21 mouse cellular contexts compared by ENCODE assay signal in genomic region chr12:70242550-70242949, GRCm38 (mm10). TPM values are rescaled to one million over a fixed set of nuclear protein-coding genes. Genes with fewer than 3 reads are reported as not detected.
DNase-seq lines count a peak whose midpoint lies in the region; ATAC-seq and TF ChIP-seq lines count a peak whose summit lies in the region.
"Had no signal": no experiment of that assay in that cellular context is flagged by ENCODE, and none has a peak within 500 bp of the region (broad histone marks: within the 10 kb centered on the region; RNA-seq: fewer than 3 reads in every experiment).

No protein-coding gene starts in this region.

- peak; percentile 47; the same call in 1 of the 2 replicates for ATAC-seq in forebrain, embryonic 16.5 days
- ATAC-seq: activated CD4-positive, CD25-positive, alpha-beta regulatory T cell, adult 4 months; Patski had no signal

- no peak for TF ChIP-seq CTCF in layer of hippocampus, adult 2 months (conservative IDR thresholded peaks at IDR 0.05)
- TF ChIP-seq CTCF in brain, embryonic 14.5 days (IDR thresholded peaks at IDR 0.05; ENCODE audit: borderline replicate concordance, extremely low read depth, insufficient read depth, insufficient read length), result no peak

- TF ChIP-seq POLR2A in brain, embryonic 14.5 days (IDR thresholded peaks at IDR 0.05; ENCODE audit: borderline replicate concordance, extremely low read depth, insufficient read depth, insufficient read length, poor library complexity, severe bottlenecking), result no peak

- no peaks in the 10 kb centered on the region for H3K36me3 ChIP-seq in forebrain, embryonic 16.5 days (ENCODE audit: control insufficient read depth, insufficient read depth)
- no peaks in the 10 kb centered on the region for H3K36me3 ChIP-seq in forebrain, embryonic 10.5 days (replicated peaks)
- H3K36me3 ChIP-seq: embryonic facial prominence, embryonic 15.5 days; heart, embryonic 12.5 days had no signal

- no peaks in the 10 kb centered on the region for H3K27me3 ChIP-seq in forebrain, embryonic 16.5 days (replicated peaks; ENCODE audit: control insufficient read depth, insufficient read depth, low read length)
- no peaks in the 10 kb centered on the region for H3K27me3 ChIP-seq in forebrain, embryonic 10.5 days (ENCODE audit: poor library complexity, severe bottlenecking)
- H3K27me3 ChIP-seq: CH12.LX; embryonic facial prominence, embryonic 15.5 days; heart, embryonic 12.5 days; hindbrain, embryonic 15.5 days had no signal

- no peak overlapping the region for H3K9ac ChIP-seq in forebrain, embryonic 16.5 days (replicated peaks; ENCODE audit: low read depth, low read length)
- H3K9ac ChIP-seq: embryonic facial prominence, embryonic 15.5 days; heart, embryonic 12.5 days; hindbrain, embryonic 15.5 days had no signal

- H3K4me1 ChIP-seq in forebrain, embryonic 16.5 days (replicated peaks; ENCODE audit: control insufficient read depth, insufficient read depth, low read length), result peaks cover 19% of the 10 kb centered on the region
- peaks cover 9% of the 10 kb centered on the region for H3K4me1 ChIP-seq in forebrain, embryonic 10.5 days
- H3K4me1 ChIP-seq: embryonic facial prominence, embryonic 15.5 days; hindbrain, embryonic 15.5 days had no signal

- peak overlapping the region; percentile 53 for H3K27ac ChIP-seq in forebrain, embryonic 16.5 days (ENCODE audit: low read length)
- H3K27ac ChIP-seq in forebrain, embryonic 10.5 days, result no peak overlapping the region
- H3K27ac ChIP-seq in layer of hippocampus, adult 2 months, result peak overlapping the region; percentile 79
- H3K27ac ChIP-seq: embryonic facial prominence, embryonic 15.5 days; gastrocnemius, adult 2 months; hindbrain, embryonic 15.5 days had no signal

- H3K4me2 ChIP-seq in forebrain, embryonic 16.5 days (ENCODE audit: low read length), result no peak overlapping the region
- H3K4me2 ChIP-seq: embryonic facial prominence, embryonic 15.5 days; heart, embryonic 12.5 days; hindbrain, embryonic 15.5 days had no signal

- WGBS in forebrain, embryonic 16.5 days, result 59% methylated on average over 7 of the region's 7 CpGs
- WGBS in forebrain, embryonic 10.5 days, result 91% methylated on average over 7 of the region's 7 CpGs

- DNase-seq in forebrain, embryonic 10.5 days (ENCODE audit: extremely low spot score, low spot score), result no peak
- peak in 1 of 2 experiments; percentile 65 for DNase-seq in layer of hippocampus, adult 2 months (ENCODE audit: low spot score in 2 of 2)
- DNase-seq in layer of hippocampus, adult 9-10 months (ENCODE audit: low spot score), result no peak
- DNase-seq in brain, embryonic 14.5 days (ENCODE audit: low read depth), result peak; percentile 51
- peak; percentile 60 for DNase-seq in telencephalon, adult 2 months (ENCODE audit: low read depth, low spot score)
- DNase-seq in heart, postnatal 14 days, result no peak
- DNase-seq: adrenal gland, postnatal 14 days; cerebellum, adult 2 months; cerebellum, postnatal 10 days; embryo, embryonic 11 days; gastrocnemius, adult 2 months; gastrocnemius, postnatal 25 days; heart, postnatal 36 days had no signal

- H3K4me3 ChIP-seq in forebrain, embryonic 16.5 days (replicated peaks; ENCODE audit: low read length), result no peak overlapping the region
- H3K4me3 ChIP-seq in forebrain, embryonic 10.5 days, result no peak overlapping the region
- H3K4me3 ChIP-seq in layer of hippocampus, adult 2 months, result no peak overlapping the region
- H3K4me3 ChIP-seq: embryonic facial prominence, embryonic 15.5 days; erythroblast, embryonic 14.5 days; gastrocnemius, adult 2 months; heart, embryonic 12.5 days; hindbrain, embryonic 15.5 days had no signal

- H3K9me3 ChIP-seq in forebrain, embryonic 16.5 days (ENCODE audit: control insufficient read depth, low read length), result no peaks in the 10 kb centered on the region
- H3K9me3 ChIP-seq in forebrain, embryonic 10.5 days, result no peaks in the 10 kb centered on the region
- H3K9me3 ChIP-seq: embryonic facial prominence, embryonic 15.5 days; heart, embryonic 12.5 days; hindbrain, embryonic 15.5 days had no signal

- intact Hi-C loops in heart, postnatal 14 days (cut with DNase I), result no loop called here

RNA-seq across cellular contexts. Expression of gene Pygl, which starts 11.3 kb away (rescaled TPM):
- 5.1 and 7.0 TPM in 2 replicates for polyA plus RNA-seq in forebrain, embryonic 16.5 days (2015; fragmentation: Nextera tagmentation; extraction: Ambion mirVana)
- 9.7 and 10.8 TPM in 2 replicates for polyA plus RNA-seq in forebrain, embryonic 10.5 days (2016; fragmentation: Nextera tagmentation; extraction: Ambion mirVana)
- 1 to 10 TPM; 4.2 to 4.5 TPM for total RNA-seq in layer of hippocampus, adult 2 months (2021)
- 5.0 and 6.6 TPM in 2 replicates for polyA plus RNA-seq in brain, embryonic 14.5 days (2012; rRNA removed)
- 1 to 10 TPM; 5.9 to 8.3 TPM for total RNA-seq in heart, postnatal 14 days (2021)

Comparison
In these comparisons a context has a peak if more than half of its experiments do, and no peak if none do; other contexts are left out.
1. DNase-seq: peak in brain, embryonic 14.5 days (single experiment) and telencephalon, adult 2 months (single experiment); none in forebrain, embryonic 10.5 days (single experiment), layer of hippocampus, adult 9-10 months (single experiment) and heart, postnatal 14 days (0 of 2).